Mouse (Mus musculus): ENCODE measurements at regions not wholly inside any gene's neighbourhood (a gene's known extent, or its start where the extent isn't known, plus 50 kb on each side); places are given as distances from the start of the nearest gene placed in this dataset.

GRCm38 (mm10) chr8:25392766-25393166 lies 568.6 kb upstream of the Adam5 start:
- no peak for DNase-seq (ENCODE audit: low spot score in 2 of 2)

DNA sequence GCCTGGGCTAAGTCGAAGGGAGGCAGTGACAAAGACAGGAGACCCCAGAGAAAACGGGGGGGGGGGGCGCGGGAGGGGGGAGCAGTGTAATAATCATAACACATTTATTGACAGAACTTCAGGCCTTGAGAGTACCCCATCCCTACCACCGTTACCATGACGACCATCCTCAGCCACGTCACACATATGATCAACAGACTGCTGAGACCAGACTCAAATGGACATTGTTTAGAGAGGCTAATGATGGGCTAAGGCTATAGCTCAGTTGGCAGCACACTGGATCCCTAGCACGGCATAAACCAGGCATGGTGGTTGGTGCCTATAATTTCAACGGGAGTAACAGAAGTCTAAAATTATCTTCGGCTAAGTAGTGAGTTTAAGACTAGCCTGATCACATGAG lies 565.8 kb upstream of the Adam5 start:
- no peak for DNase-seq (ENCODE audit: low spot score in 2 of 2)

- DNase-seq (ENCODE audit: low spot score in 2 of 2), result peak; percentile 25 to 30
Observed at GRCm38 (mm10) chr8:25389371-25389855, 565.2 kb upstream of the Adam5 start.

- peak; percentile 12 to 69 for DNase-seq (ENCODE audit: low spot score in 2 of 2)
Observed at GRCm38 (mm10) chr8:25388811-25389210, 564.6 kb upstream of the Adam5 start.

DNA sequence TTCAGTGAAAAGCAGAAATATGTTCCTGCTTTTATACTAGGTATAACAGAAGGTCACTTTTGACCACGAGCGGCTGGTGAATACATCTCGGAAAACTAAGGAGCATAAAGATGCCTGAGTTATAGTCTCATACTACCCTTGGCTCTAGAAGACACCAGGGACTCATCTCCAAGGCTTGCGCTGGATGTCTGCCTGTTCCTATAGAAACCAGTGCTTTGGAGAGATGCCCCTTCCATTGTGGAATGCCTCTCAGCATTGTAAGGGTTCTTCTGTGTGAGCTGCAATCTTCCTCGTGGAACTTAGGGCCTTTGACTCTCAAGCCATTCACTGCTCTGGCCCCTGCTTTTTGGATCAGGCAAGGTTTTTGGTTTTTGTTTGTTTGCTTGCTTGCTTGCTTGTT lies 561.0 kb upstream of the Adam5 start:
- DNase-seq (ENCODE audit: low spot score in 2 of 2), result no peak

- no peak for DNase-seq (ENCODE audit: low spot score in 2 of 2)
Observed at GRCm38 (mm10) chr8:25384591-25384990, 560.4 kb upstream of the Adam5 start.

DNA sequence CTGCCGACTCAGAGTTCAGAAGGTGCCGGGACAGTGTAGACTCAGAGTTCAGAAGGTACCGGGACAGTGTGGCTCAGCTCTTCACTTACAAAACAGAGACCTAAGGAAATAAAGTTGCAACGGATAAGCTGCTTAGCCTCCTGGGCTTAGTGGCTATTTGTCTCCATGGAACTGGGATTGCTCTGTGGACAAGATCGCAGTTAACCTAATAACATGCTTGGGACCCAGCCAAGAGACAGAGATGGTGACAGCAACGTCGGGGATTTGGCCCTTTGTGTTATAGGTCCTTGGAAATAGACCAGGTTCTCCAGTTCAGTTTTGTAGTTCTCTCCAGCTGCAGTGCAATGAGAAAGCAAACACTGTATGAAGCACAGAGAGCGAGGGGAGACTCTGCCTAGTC lies 549.1 kb upstream of the Adam5 start:
- no peak for DNase-seq (ENCODE audit: low spot score in 2 of 2)

DNA sequence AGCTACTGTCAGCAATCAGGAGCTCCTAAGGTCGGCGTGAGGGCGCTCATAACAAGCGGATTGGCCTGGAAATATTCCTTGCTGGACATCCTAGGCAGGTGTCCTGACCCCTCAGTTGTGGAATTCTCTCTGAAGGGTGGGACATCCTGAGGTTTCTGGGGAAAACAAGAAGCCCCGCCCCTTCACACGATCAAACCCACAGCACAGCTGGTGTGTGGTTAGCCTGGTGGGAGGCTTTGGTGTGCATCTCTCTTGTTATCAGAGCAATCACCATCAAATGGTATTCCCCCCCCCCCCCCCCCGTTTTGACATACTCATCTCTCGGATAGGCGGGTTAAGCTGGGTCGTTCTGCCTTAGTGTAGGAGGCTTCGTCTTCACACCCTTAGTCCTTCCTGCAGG lies 546.8 kb upstream of the Adam5 start:
- no peak for DNase-seq (ENCODE audit: low spot score in 2 of 2)

- no peak for DNase-seq (ENCODE audit: low spot score in 2 of 2)
Observed at GRCm38 (mm10) chr8:25369331-25369730, 545.2 kb upstream of the Adam5 start.

GRCm38 (mm10) chr8:25368561-25369091 lies 544.5 kb upstream of the Adam5 start:
- peak in 1 of 2 experiments; percentile 25 for DNase-seq (ENCODE audit: low spot score in 2 of 2)

- DNase-seq (ENCODE audit: low spot score in 2 of 2), result no peak
Observed at GRCm38 (mm10) chr8:25367806-25368549, 543.8 kb upstream of the Adam5 start.

DNA sequence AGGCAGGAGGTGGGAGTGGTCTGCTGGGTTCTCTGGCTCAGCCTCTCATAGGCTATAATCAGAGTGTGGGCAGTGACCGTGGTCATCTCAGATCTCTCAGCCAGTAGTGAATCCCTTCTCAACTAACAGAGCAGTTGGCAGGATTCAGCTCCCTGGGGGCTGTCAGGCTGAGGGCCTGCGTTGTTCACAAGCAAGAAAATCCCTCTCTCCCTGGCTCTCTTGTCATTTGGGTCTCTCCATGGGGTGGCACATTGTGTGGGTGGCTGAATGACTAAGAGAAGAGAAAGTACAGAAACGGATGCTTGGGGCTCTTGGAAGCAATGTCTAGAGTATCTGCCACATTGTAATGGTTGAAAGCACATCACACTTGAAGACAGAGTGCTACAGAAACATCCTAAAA lies 542.0 kb upstream of the Adam5 start:
- peak in 1 of 2 experiments; percentile 63 for DNase-seq (ENCODE audit: low spot score in 2 of 2)

- no peak for DNase-seq (ENCODE audit: low spot score in 2 of 2)
Observed at GRCm38 (mm10) chr8:25362656-25363055, 538.5 kb upstream of the Adam5 start.

- DNase-seq (ENCODE audit: low spot score in 2 of 2), result no peak
Observed at GRCm38 (mm10) chr8:25362146-25362545, 538.0 kb upstream of the Adam5 start.

DNA sequence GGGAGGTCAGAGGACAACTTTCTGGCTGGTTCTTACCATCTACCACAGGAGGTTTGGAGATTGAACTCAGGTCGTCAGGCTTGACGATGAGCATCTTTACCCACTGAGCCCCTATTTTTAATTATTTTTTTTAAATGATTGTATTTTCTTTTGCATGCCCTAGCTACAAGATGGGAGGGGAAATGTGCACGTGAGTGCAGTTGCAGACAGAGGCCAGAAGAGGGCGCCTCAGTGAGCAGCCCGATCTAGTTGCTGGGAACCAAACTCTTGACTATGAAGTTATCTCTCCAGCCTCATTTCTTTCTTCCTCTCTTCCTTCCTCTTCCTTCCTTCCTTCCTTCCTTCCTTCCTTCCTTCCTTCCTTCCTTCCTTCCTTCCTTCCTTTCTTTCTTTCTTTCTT lies 537.3 kb upstream of the Adam5 start:
- DNase-seq (ENCODE audit: low spot score in 2 of 2), result no peak

GRCm38 (mm10) chr8:25358539-25359165 lies 534.5 kb upstream of the Adam5 start:
- peak in 1 of 2 experiments; percentile 78 for DNase-seq (ENCODE audit: low spot score in 2 of 2)

GRCm38 (mm10) chr8:25353822-25354770 lies 529.9 kb upstream of the Adam5 start:
- DNase-seq (ENCODE audit: low spot score in 2 of 2), result no peak

DNA sequence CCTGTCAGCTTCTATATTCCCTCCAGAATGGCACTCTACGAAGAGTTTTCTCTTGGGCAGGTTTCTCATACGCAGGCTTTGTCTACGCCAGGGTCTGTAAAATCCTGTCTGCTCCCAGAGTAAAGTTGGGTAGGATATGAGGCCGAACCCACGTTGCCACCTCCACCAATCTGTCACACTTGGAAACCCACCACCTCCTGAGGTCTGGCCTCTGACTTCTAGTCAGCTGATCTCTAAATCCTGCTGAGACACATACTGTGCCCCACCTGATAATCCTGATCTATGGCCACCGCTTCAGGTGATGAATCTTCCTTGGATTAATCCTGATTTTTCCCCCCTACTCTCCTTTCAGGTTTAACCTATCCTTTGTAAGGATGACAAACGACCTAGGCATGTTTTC lies 529.2 kb upstream of the Adam5 start:
- no peak for DNase-seq (ENCODE audit: low spot score in 2 of 2)

- DNase-seq (ENCODE audit: low spot score in 2 of 2), result no peak
Observed at GRCm38 (mm10) chr8:25348003-25348683, 524.0 kb upstream of the Adam5 start.

DNA sequence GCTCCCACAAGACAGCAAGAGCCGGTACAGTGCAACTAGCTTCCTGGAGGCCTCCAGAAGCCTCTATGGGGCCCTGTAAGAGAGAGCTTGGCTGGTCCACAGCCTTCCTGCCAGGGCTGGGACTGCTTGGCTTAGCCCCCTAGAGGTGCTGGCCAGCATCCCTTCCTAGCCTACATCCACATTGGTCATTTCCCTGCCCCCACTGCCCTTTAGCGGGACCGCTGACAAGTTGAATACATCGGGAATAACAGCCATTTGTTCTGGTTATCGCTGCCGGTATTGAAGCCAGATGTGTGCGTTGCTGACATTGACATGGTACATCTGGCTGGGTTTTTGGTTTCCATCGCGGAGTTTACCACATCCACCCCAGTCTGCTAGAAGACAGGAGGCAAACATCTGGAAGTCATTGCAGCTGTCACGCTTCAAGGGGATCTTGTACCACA lies 519.0 kb upstream of the Adam5 start:
- no peak for DNase-seq (ENCODE audit: low spot score in 2 of 2)

DNA sequence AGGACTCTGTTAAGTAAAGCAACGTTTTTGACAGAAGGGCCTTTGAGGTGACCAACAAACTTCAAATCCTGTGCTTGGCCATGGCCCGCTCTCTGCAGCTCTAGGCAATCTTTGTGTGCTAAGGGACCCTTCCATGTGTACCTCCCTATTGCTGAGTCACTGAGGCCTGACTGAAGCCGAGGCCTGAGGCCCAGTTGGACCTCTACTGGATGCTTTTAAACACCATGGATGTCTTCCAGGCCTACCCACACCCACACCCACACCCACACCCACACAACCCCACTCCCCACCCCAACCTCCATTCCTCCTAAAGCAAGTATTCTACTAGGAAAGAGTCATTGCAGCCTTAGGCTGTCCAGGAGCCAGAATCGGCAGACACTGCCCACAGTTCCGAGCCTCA lies 518.3 kb upstream of the Adam5 start:
- DNase-seq (ENCODE audit: low spot score in 2 of 2), result no peak

Data from left cerebral cortex, adult 8-10 months (tissue).